Mouse (Mus musculus) lung, postnatal 25 days (tissue): ENCODE data around the gene Vmn1r104.
"Not testable (repeated sequence)": the region's sequence is repeated elsewhere in the genome, so short reads cannot be mapped to it uniquely, and the experiment has no call there.

ENCODE experiments used
- DNase-seq: peaks from one replicate; pipeline ENCODE4 v3.0.0; 2022; ENCODE audit warnings: low spot score

Gene Vmn1r104

GRCm38 (mm10) chr7:20533537-20533936 is at the start of gene Vmn1r104:
Gene Vmn1r104, plus strand, starts transcription at chr7:20533837.
- not testable (repeated sequence) for DNase-seq

DNA sequence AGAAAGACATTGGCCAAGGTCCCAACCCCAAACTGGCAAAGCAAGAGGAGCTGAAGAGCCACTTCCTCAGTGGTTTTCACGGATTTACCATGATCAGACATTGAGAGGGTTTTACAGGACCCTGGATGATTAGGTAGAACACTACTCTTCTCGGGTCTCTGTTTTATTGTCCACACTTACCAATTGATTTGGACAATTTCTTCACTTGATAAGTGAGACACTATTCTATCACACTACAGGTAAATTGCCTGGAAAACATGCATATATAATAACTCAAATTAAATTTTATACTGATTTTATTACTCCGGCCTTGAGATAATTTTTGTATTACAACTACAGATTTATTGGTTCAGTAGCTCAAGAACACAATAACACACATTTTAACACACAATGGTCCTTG is 23.2 kb upstream of the Vmn1r104 start, which contains the start of gene Vmn1r103:
Vmn1r103 (minus strand) TSS at position 101 of the 400 bp plus-strand sequence.
- DNase-seq, result not testable (repeated sequence)

DNA sequence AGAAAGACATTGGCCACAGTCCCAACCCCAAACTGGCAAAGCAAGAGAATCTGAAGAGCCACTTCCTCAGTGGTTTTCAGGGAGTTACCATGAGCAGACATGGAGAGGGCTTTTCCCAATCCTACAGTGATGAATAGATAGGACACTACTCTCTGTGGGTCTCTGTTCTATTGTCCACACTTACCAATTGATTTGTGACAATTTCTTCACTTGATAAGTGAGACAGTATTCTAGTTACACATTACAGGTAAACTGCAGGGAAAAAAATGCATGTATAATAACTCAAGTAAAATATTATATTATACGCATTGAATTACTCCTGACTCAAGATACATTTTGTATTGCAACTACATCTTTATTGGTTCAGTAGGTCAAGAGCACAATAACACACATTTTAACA is 12.0 kb downstream of the Vmn1r104 start, which contains the start of gene Gm5726:
Gm5726 (minus strand) TSS at position 101 of the 400 bp plus-strand sequence.
- not testable (repeated sequence) for DNase-seq

- DNase-seq, result not testable (repeated sequence)
Measured at GRCm38 (mm10) chr7:20576141-20576540, 42.5 kb downstream of the Vmn1r104 start, which contains the start of gene Gm4141. Gene Gm4141, minus strand, starts transcription at chr7:20576241.
